Mouse (Mus musculus) G1E (cell line): ENCODE results near the gene Pou3f1.

ENCODE experiments used
- CTCF ChIP-seq: IDR thresholded peaks from 2 replicates; pipeline ENCODE4 v1.5.1; 2012; ENCODE audit warnings: low read depth, low read length, inconsistent platforms, mixed read lengths
- TAL1 ChIP-seq: conservative IDR thresholded peaks from 2 replicates; pipeline ENCODE4 v1.6.1; 2012; ENCODE audit warnings: low read depth, low read length, inconsistent platforms, mixed read lengths

GRCm38 (mm10) chr4:124616636-124617035, 40.0 kb upstream of the Pou3f1 start:
- TF ChIP-seq CTCF = no peak
- TF ChIP-seq TAL1 = no peak
